Mouse (Mus musculus) stomach, postnatal 0 days (tissue): ENCODE data around the gene Kcnq4.

ENCODE experiments used
- CTCF ChIP-seq: IDR thresholded peaks from 2 replicates; pipeline ENCODE4 v1.5.1; 2016; ENCODE audit warnings: antibody characterized with exemption, low read depth, mild to moderate bottlenecking, moderate library complexity
- EP300 ChIP-seq: optimal IDR thresholded peaks from 2 replicates; pipeline ENCODE3; 2016; ENCODE audit warnings: antibody characterized with exemption

- TF ChIP-seq CTCF (no peak), EP300 (no peak)
These were observed 48.3 kb upstream of the Kcnq4 start for GRCm38 (mm10) chr4:120796687-120797086.
